Mouse (Mus musculus): ENCODE results near the gene Cox6b1.

GRCm38 (mm10) chr7:30635752-30636151, 9.8 kb upstream of the Cox6b1 start, which contains the start of gene Etv2:
- no peak for TF ChIP-seq CTCF (IDR thresholded peaks at IDR 0.05; ENCODE audit: insufficient read depth, low read depth, low read length)
- TF ChIP-seq POLR2A (IDR thresholded peaks at IDR 0.05; ENCODE audit: insufficient read depth, low read depth, low read length): no peak
